Mouse (Mus musculus): ENCODE data around the gene Cd28. TPM values are rescaled to one million over a fixed set of nuclear protein-coding genes. Genes with fewer than 3 reads are reported as not detected.
A peak's percentile ranks its signal among the peaks of the same experiment; 100 is the strongest.

Cd28 gene
- polyA plus RNA-seq, 1 experiment from 2014 or later, result 0.42 TPM

- Histone ChIP-seq H3K4me1 (ENCODE audit: control insufficient read depth in 2 of 2, insufficient read depth in 2 of 2, low read length in 2 of 2) (peaks cover 4 to 7% of the 10 kb centered on the region in 2 experiments), H3K9ac (ENCODE audit: low read length) (no peak overlapping the region), H3K4me2 (ENCODE audit: low read length) (no peak overlapping the region), H3K36me3 (ENCODE audit: control insufficient read depth, insufficient read depth, low read length) (no peaks in the 10 kb centered on the region), H3K9me3 (ENCODE audit: control insufficient read depth, low read length) (no peaks in the 10 kb centered on the region), H3K27ac (replicated peaks in 1 of 2; ENCODE audit: control insufficient read depth in 1 of 2, insufficient read depth in 1 of 2, low read depth in 2 of 2, low read length in 2 of 2) (no peak overlapping the region), H3K4me3 (ENCODE audit: control insufficient read depth in 1 of 2, insufficient read depth in 1 of 2, low read depth in 1 of 2, low read length in 2 of 2) (no peak overlapping the region), H3K27me3 (ENCODE audit: control insufficient read depth, insufficient read depth, low read length) (no peaks in the 10 kb centered on the region)
- no peak for ATAC-seq (ENCODE audit: insufficient number of reproducible peaks, insufficient read depth, low FRiP score, low read depth)
- 77% methylated on average over 4 of the region's 4 CpGs for WGBS
Observed at GRCm38 (mm10) chr1:60776166-60776565, 59.6 kb downstream of the Cd28 start.

GRCm38 (mm10) chr1:60776906-60777305, 60.3 kb downstream of the Cd28 start:
- Histone ChIP-seq H3K9ac (ENCODE audit: low read length) (no peak overlapping the region), H3K4me1 (ENCODE audit: control insufficient read depth in 2 of 2, insufficient read depth in 2 of 2, low read length in 2 of 2) (peaks cover 4 to 7% of the 10 kb centered on the region in 2 experiments), H3K4me3 (ENCODE audit: control insufficient read depth in 1 of 2, insufficient read depth in 1 of 2, low read depth in 1 of 2, low read length in 2 of 2) (no peak overlapping the region), H3K9me3 (ENCODE audit: control insufficient read depth, low read length) (no peaks in the 10 kb centered on the region), H3K27ac (replicated peaks in 1 of 2; ENCODE audit: control insufficient read depth in 1 of 2, insufficient read depth in 1 of 2, low read depth in 2 of 2, low read length in 2 of 2) (no peak overlapping the region), H3K36me3 (ENCODE audit: control insufficient read depth, insufficient read depth, low read length) (no peaks in the 10 kb centered on the region), H3K4me2 (ENCODE audit: low read length) (no peak overlapping the region), H3K27me3 (ENCODE audit: control insufficient read depth, insufficient read depth, low read length) (no peaks in the 10 kb centered on the region)
- ATAC-seq (ENCODE audit: insufficient number of reproducible peaks, insufficient read depth, low FRiP score, low read depth), result no peak
- WGBS, result 88% methylated on average over 3 of the region's 3 CpGs

DNA sequence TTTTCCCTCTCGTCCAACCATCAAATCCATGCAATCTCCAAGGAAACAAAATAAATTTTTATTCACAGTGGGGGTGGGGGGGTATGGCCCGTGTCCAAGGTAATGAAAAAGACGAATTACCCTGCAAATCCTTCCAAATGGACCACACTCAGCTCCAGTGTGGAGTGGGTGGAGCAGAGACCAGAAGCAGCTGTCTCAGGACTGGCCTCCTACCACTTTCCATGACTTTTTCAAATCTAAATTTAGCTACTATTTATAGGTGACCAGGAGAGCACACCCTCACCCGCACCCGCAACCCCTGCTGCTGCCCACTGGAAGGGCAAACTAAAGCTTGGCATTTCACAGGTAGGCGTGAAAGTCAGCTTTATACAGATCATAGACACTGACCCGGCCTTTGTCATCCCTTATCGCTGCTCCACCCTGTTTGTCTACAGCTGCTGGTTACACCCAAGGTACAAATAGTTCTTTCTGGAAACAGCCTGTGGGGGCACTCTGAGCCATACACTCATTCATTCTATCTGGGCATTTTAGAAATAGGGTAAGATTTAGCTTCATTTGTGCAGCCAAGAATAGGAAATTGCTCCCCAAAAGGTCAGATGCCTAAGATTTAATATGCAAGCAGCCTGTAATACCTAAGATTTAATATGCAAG, 62.0 kb downstream of the Cd28 start:
- WGBS, result 55% methylated on average over 8 of the region's 8 CpGs
- no peaks in the 10 kb centered on the region for H3K36me3 ChIP-seq (ENCODE audit: control insufficient read depth, insufficient read depth, low read length)
- H3K27ac ChIP-seq (replicated peaks in 1 of 2; ENCODE audit: control insufficient read depth in 1 of 2, insufficient read depth in 1 of 2, low read depth in 2 of 2, low read length in 2 of 2), result peak overlapping the region; percentile 11 to 44; a peak in 1 of 4 replicates
- no peak for ATAC-seq (ENCODE audit: insufficient number of reproducible peaks, insufficient read depth, low FRiP score, low read depth)
- no peaks in the 10 kb centered on the region for H3K9me3 ChIP-seq (ENCODE audit: control insufficient read depth, low read length)
- peaks cover 4 to 7% of the 10 kb centered on the region in 2 experiments for H3K4me1 ChIP-seq (ENCODE audit: control insufficient read depth in 2 of 2, insufficient read depth in 2 of 2, low read length in 2 of 2)
- no peak overlapping the region for H3K9ac ChIP-seq (ENCODE audit: low read length)
- no peaks in the 10 kb centered on the region for H3K27me3 ChIP-seq (ENCODE audit: control insufficient read depth, insufficient read depth, low read length)
- no peak overlapping the region for H3K4me2 ChIP-seq (ENCODE audit: low read length)
- H3K4me3 ChIP-seq (ENCODE audit: control insufficient read depth in 1 of 2, insufficient read depth in 1 of 2, low read depth in 1 of 2, low read length in 2 of 2), result no peak overlapping the region

GRCm38 (mm10) chr1:60779176-60779575, 62.6 kb downstream of the Cd28 start:
- H3K9ac ChIP-seq (ENCODE audit: low read length), result no peak overlapping the region
- no peak overlapping the region for H3K4me2 ChIP-seq (ENCODE audit: low read length)
- H3K36me3 ChIP-seq (ENCODE audit: control insufficient read depth, insufficient read depth, low read length), result no peaks in the 10 kb centered on the region
- H3K27ac ChIP-seq (replicated peaks in 1 of 2; ENCODE audit: control insufficient read depth in 1 of 2, insufficient read depth in 1 of 2, low read depth in 2 of 2, low read length in 2 of 2), result no peak overlapping the region
- H3K4me1 ChIP-seq (ENCODE audit: control insufficient read depth in 2 of 2, insufficient read depth in 2 of 2, low read length in 2 of 2), result peaks cover 4 to 7% of the 10 kb centered on the region in 2 experiments
- no peak for ATAC-seq (ENCODE audit: insufficient number of reproducible peaks, insufficient read depth, low FRiP score, low read depth)
- no peaks in the 10 kb centered on the region for H3K27me3 ChIP-seq (ENCODE audit: control insufficient read depth, insufficient read depth, low read length)
- 69% methylated on average over 2 of the region's 2 CpGs for WGBS
- no peak overlapping the region for H3K4me3 ChIP-seq (ENCODE audit: control insufficient read depth in 1 of 2, insufficient read depth in 1 of 2, low read depth in 1 of 2, low read length in 2 of 2)
- H3K9me3 ChIP-seq (ENCODE audit: control insufficient read depth, low read length), result no peaks in the 10 kb centered on the region

GRCm38 (mm10) chr1:60781666-60782065, 65.1 kb downstream of the Cd28 start:
- Histone ChIP-seq H3K4me3 (ENCODE audit: control insufficient read depth in 1 of 2, insufficient read depth in 1 of 2, low read depth in 1 of 2, low read length in 2 of 2) (no peak overlapping the region), H3K9ac (ENCODE audit: low read length) (no peak overlapping the region), H3K9me3 (ENCODE audit: control insufficient read depth, low read length) (no peaks in the 10 kb centered on the region), H3K4me2 (ENCODE audit: low read length) (no peak overlapping the region), H3K4me1 (ENCODE audit: control insufficient read depth in 2 of 2, insufficient read depth in 2 of 2, low read length in 2 of 2) (peaks cover 6 to 7% of the 10 kb centered on the region in 2 experiments), H3K27ac (replicated peaks in 1 of 2; ENCODE audit: control insufficient read depth in 1 of 2, insufficient read depth in 1 of 2, low read depth in 2 of 2, low read length in 2 of 2) (no peak overlapping the region), H3K27me3 (ENCODE audit: control insufficient read depth, insufficient read depth, low read length) (no peaks in the 10 kb centered on the region), H3K36me3 (ENCODE audit: control insufficient read depth, insufficient read depth, low read length) (no peaks in the 10 kb centered on the region)
- 77% methylated on average over 4 of the region's 4 CpGs for WGBS
- no peak for ATAC-seq (ENCODE audit: insufficient number of reproducible peaks, insufficient read depth, low FRiP score, low read depth)

DNA sequence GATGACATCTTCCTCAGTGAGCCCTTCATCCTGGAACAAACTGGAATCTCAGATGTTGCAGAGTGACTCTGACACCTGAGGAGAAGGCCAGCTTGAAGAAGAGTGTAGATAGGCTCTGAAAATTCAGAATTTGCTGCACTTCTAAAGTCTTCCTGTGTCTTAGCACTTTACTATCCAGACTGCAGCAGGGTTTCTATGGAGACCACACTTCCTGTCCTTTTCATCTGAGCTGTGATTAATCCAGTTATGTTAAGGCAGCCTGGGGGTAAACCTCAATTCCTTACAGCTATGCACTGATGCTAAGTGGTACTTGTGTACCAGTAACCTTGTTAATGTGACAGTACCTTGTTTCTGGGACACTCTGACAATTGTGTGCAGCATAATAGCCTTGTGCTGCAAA, 77.1 kb downstream of the Cd28 start:
- H3K4me1 ChIP-seq (ENCODE audit: control insufficient read depth in 2 of 2, insufficient read depth in 2 of 2, low read length in 2 of 2), result no peaks in the 10 kb centered on the region
- H3K4me3 ChIP-seq (ENCODE audit: control insufficient read depth in 1 of 2, insufficient read depth in 1 of 2, low read depth in 1 of 2, low read length in 2 of 2), result no peak overlapping the region
- H3K36me3 ChIP-seq (ENCODE audit: control insufficient read depth, insufficient read depth, low read length), result no peaks in the 10 kb centered on the region
- no peak overlapping the region for H3K9ac ChIP-seq (ENCODE audit: low read length)
- H3K27me3 ChIP-seq (ENCODE audit: control insufficient read depth, insufficient read depth, low read length), result no peaks in the 10 kb centered on the region
- no peak overlapping the region for H3K4me2 ChIP-seq (ENCODE audit: low read length)
- no peaks in the 10 kb centered on the region for H3K9me3 ChIP-seq (ENCODE audit: control insufficient read depth, low read length)
- no peak for ATAC-seq (ENCODE audit: insufficient number of reproducible peaks, insufficient read depth, low FRiP score, low read depth)
- H3K27ac ChIP-seq (replicated peaks in 1 of 2; ENCODE audit: control insufficient read depth in 1 of 2, insufficient read depth in 1 of 2, low read depth in 2 of 2, low read length in 2 of 2), result no peak overlapping the region

DNA sequence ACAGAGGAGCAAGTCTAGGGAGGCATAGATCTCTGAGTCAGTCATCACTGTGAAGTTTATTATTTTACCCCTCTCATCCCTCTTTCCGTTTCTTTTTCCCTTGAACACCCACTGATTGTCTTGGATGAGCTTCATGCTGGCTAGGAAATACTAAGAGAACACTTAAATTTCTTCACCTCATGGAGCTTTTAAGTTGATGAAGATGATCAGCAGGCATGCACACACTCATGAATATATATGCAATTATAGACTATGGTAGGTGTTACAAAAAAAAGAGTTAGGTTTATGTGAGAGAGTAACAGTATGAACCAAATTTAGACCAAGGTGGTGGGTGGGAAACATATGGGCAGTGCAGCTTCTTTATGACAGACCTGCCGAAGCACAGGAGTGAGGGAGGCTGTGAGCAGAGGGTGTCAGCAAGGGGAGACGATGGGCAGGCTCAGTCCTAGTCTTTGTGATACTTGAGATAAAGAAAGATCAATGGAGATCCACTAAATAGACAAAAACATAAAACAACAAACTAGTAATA, 79.1 kb downstream of the Cd28 start:
- H3K27ac ChIP-seq (replicated peaks in 1 of 2; ENCODE audit: control insufficient read depth in 1 of 2, insufficient read depth in 1 of 2, low read depth in 2 of 2, low read length in 2 of 2), result no peak overlapping the region
- H3K9ac ChIP-seq (ENCODE audit: low read length), result no peak overlapping the region
- no peaks in the 10 kb centered on the region for H3K9me3 ChIP-seq (ENCODE audit: control insufficient read depth, low read length)
- no peak overlapping the region for H3K4me2 ChIP-seq (ENCODE audit: low read length)
- no peaks in the 10 kb centered on the region for H3K27me3 ChIP-seq (ENCODE audit: control insufficient read depth, insufficient read depth, low read length)
- no peaks in the 10 kb centered on the region for H3K36me3 ChIP-seq (ENCODE audit: control insufficient read depth, insufficient read depth, low read length)
- no peak overlapping the region for H3K4me3 ChIP-seq (ENCODE audit: control insufficient read depth in 1 of 2, insufficient read depth in 1 of 2, low read depth in 1 of 2, low read length in 2 of 2)
- no peak for ATAC-seq (ENCODE audit: insufficient number of reproducible peaks, insufficient read depth, low FRiP score, low read depth)
- 67% methylated on average over 3 of the region's 3 CpGs for WGBS
- peaks cover 0 to 2% of the 10 kb centered on the region in 2 experiments; a peak in 1 of 4 replicates for H3K4me1 ChIP-seq (ENCODE audit: control insufficient read depth in 2 of 2, insufficient read depth in 2 of 2, low read length in 2 of 2)

Data from heart, embryonic 14.5 days (tissue).